Mouse (Mus musculus) cortical plate, adult 2 months (tissue): ENCODE results near the gene Spz1.

Experiments
- CTCF ChIP-seq: fragments of 200-500 bp; IDR thresholded peaks from 2 replicates; pipeline ENCODE4 v1.5.1; 2011; ENCODE audit warnings: mild to moderate bottlenecking, control low read depth, low read length; ENCODE audit not compliant: insufficient read depth; ENCODE audit errors: extremely low read depth
- POLR2A ChIP-seq: fragments of 200-500 bp; IDR thresholded peaks from 2 replicates; pipeline ENCODE4 v1.6.1; 2011; ENCODE audit warnings: mild to moderate bottlenecking, low read length, control low read depth; ENCODE audit not compliant: insufficient read depth; ENCODE audit errors: extremely low read depth

DNA sequence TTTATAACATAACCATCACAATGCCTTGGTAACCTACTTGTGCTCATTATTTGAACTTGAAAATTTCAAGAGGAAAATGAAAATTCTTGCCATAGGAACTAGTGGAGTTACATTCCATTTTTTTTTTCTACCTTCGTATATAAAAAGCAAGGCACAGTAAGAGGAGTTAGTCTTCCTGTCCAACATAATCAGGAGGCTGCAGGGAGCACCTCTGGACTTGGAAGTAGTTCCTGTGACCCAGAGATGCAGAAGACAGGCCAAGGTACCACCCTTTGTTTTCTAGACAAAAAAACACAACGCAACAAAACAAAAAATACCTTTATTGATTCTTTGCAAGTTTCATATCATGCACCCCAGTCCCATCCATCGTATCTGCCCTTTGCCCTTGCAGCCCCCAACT, 18.9 kb upstream of the Spz1 start:
- TF ChIP-seq CTCF (no peak), POLR2A (no peak)
